Mouse (Mus musculus) layer of hippocampus, adult 9-11 months (tissue): ENCODE results near the gene Itgb7.
A peak's percentile ranks its signal among the peaks of the same experiment; 100 is the strongest.

Experiments used
- DNase-seq: peaks from one replicate; pipeline ENCODE4 v3.0.0; 2022

Itgb7 gene

DNA sequence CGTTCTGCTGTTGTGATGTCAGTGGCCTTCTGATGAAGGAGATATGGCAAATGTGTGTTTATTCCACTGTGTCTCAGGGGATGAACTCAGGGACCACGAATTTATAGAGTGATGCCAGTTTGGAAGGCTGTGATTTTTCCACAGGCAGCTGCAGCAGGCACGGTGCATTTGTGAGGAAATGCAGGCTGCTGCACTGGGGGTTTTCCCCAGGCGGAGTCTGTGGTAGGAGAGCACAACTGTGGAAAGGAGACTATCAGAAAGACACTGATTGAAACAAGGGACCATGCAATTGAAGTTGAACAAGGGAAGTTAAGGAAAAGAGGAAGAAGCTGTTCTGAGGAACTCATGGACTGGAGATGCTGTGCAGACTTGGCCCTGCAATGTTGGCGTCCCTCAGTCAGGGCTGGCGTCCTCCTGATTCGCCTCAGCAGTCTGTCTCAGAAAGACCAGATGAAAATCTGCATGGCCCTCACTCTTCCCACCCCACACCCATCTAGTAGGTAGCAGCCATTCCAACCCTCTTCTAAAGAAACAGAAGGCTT, 39.4 kb downstream of the Itgb7 start:
- no peak for DNase-seq

DNA sequence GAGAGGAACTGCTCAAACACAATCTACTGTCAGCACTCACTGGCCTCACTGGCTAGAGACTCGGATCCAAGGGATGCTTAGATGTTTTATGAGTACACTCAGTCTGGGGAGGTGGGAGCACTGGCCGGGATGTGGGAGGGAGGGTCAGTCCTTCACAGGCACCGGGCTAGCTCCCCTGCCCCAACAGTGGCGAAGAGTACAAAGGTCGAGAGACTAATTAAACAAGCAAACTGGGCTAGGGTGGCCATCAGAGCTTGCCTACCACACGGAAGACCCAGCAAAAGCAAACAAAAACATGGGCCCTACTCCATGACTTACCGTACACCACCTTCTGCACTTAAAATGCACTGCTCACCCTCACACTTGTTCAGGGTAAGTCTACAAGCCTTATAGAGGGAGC, 40.0 kb downstream of the Itgb7 start:
- no peak for DNase-seq

DNA sequence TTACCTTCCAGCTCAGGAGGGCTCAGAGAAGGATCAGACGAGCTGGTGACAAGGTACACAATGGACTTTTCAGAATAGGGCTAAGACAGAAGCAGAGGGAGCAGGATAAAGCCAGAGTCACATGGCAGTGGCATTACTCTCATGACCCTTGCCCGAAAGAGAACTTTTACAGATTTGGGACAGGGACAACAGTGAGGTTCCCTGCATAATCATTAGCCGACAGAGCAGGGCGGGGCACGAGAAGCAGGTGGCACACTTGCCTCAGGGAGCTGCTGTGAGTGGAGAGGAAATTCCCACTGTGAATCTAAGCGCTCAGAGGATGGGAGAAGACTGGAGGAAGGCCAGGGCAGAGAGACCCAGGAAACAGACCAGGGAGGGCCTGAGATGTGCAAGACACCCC, 42.9 kb downstream of the Itgb7 start:
- no peak for DNase-seq

DNA sequence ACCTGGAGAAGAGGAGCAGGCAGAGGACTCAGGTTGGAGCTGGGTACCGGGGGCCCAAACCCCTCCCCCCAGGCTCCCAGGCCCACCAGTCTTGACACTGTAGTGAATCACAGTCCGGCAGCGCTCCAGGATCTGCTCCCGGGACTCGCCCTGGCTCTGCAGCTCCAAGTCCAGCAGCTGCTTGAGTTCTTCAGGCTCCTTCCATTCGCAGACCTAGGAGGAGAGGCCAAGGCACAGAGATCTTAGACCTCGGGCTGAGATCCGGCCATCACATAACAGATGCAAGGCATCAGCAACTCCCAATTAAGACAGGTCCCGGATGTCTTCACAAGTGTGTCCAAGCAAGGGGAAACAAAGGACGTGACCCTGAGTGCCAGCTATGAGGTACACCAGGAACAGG, 43.6 kb downstream of the Itgb7 start:
- DNase-seq, result no peak

DNA sequence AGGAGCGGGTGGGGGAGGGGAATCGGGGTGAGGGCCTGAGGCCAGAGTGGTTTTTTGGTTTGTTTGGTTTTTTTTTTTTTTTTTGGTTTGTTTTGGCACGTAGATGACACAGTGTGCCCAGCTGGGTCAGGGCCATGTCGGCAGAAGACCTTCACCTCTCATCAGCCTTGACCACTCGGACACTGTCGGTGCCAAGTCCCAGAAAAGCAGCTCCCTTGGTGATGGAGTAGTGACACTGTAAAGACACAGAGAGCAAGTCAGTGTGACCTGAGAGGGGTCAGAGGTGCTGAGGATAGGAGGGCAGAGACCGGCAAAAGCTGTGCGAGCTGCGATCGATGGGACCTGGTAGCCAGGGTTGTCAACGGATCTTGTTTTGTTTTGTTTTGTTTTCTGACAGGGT, 45.5 kb downstream of the Itgb7 start:
- no peak for DNase-seq

DNA sequence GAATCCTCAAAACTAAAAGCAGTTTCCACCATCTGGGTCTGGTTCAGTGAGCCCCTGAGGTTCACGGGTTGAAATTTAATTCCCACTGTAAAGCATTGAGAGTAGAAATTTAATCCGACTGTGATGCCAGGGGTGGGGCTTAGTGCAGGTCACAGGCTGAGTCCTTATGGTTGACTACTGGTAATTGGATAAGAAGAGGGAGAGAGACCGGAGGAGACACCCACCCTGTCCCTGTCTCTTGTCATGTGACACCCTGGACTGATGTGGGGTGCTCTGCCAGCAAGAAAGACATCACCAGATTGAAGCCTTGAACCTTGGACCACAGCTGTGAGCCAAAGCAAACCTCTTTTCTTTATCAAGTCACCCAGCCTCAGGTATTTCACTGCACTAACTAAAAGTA, 48.7 kb downstream of the Itgb7 start:
- DNase-seq, result no peak

DNA sequence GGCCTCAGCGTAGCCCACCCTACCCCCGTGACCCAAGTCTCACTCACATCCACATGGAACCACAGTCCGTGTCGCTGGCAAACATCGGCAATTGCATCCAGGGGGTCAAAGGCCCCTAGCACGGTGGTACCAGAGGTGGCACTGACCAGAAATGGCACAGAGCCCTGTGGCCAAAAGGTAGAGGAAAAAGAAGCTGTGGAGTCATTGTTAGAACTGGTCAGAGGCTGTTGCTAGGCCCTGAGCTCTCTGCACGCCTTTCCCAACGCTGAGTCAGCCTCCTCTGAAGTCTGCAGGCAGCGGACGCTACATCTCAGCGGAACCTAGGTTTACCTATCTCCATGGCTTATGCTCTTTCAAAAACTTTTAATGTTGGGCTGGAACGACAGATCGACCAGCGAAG, 51.8 kb downstream of the Itgb7 start:
- DNase-seq, result no peak

DNA sequence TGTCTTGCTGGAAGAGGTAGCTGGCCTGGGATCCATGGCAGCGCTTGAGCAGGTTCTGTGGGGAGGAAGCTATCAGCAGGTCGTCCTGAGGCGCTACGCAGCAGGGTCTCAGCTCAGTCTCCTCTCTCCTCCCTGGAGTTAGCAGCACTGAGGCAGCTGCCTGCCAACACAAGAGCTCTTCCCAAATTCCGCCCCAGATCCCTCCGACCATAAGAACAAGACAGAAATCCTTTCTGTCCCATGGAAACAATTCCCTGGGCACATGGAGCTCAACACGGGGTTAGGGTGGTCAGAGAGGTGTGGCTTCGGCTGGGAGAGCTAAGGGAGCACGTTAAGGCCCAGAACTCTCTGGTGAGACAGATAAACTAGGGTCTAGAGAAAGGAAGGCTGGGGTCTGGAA, 52.6 kb downstream of the Itgb7 start:
- DNase-seq, result no peak

DNA sequence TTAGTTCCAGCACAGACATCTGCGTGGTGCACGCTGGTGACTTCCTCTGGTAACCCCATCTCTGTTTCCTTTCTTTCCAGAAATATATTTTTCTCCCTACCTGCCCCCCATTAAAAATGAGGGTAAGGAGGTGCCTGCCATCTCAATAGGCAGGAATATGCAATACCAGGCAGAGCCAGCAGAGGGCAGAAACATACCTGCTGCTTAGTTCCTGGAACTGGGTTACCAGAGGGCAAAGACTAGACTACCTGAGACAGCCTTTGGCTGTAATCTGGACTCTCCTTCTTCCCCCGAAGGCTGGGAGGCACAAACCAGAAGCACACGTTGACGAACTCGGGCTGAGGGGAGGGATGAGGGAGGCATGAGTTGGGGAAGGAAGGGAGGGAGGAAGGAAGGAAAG, 53.5 kb downstream of the Itgb7 start:
- DNase-seq, result peak; percentile 62

DNA sequence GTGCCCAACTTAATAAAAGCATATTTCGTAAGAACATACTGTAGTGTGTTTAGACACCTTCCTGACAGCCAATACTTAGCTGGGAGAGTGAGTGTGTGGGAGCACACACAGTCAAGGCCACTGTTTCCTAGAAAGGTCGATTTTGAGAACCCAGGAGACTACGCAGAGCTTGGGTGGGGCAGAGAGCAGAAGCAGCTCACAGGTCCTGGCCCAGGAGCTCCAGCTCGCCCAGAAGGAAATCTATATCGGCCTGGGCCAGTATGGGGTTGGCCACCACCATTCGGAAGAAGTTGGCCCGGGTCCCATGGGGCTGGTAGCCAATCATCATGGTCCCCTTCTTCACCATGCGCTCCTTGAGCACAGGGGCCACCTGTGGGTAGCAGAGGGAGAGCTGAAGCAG, 54.3 kb downstream of the Itgb7 start:
- no peak for DNase-seq

DNA sequence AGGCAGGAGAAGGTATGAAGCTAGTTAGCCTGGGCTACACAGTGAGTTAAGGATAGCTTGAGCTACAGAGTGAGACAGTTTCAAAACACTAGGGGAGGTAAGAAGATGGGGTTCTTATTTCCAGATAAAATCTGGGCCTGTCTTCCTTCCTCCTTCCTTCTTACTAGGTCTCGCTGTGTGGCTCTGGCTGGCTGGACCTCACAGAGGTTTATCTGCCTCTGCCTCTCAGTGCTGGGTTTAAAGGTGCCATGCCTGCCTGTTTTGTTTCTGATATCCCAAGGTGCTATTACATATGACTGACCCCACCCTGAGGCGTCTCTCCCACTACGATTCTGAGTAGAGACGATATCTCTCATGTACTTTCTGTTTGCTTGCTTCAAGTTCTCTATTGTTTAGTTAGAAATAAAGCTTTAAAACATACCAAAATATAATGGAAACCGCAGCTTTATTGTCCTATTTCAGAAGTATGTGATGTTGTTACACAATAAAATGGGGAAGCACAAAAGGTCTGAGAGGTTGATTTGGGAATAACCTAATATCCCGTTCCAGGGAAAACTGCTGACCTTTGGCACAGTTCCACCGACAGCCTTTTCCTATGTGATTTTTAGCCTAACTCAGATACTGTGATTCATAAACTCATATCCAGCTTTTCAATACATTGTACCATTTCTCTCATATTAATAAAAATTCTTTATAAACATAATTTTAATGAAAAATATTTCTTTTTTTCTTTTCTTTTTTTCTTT, 55.0 kb downstream of the Itgb7 start:
- no peak for DNase-seq

DNA sequence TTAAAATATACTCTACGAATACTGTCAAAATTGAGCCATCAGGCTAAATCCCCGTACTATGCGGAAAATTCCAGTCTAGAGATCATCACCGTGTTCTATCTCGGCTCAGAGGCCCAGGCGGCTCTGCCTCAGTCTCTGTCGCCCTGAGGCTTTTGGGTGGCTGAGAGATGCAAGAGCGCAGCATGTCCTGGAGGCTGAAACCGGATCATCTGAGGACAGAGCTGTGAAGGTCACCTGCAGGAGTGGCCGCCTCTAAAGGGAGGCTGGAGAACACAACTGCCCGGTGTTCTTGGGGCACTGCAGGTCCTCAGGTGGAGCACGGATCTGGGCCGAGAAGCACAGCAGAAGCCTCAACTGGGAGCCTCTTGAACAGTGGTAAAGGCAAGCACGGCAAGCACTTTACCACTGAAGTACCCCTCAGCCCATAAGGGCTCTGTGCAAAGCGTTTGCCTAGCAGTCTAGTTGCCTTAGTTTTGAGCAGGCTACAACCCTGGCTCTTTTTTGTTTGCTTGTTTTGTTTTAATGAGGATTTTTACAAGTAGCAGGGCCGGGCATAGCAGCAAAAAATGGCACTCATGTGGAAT, 55.9 kb downstream of the Itgb7 start:
- no peak for DNase-seq

DNA sequence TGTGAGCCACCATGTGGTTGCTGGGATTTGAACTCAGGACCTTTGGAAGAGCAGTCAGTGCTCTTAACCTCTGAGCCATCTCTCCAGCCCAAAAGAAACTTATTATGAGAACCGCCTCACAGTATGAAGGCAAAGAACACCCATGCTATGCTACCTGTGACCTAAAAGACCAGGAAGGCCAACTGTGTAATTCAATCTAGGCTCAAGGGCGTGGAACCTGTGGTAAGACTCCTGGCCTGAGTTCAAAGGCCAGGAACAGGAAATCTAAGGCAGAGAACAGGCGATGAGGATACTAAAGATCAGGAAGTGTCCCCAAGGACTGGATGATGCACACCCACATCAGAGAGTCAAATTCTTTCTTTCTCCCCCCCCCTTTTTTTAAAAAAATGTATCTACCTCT, 58.2 kb downstream of the Itgb7 start:
- no peak for DNase-seq

DNA sequence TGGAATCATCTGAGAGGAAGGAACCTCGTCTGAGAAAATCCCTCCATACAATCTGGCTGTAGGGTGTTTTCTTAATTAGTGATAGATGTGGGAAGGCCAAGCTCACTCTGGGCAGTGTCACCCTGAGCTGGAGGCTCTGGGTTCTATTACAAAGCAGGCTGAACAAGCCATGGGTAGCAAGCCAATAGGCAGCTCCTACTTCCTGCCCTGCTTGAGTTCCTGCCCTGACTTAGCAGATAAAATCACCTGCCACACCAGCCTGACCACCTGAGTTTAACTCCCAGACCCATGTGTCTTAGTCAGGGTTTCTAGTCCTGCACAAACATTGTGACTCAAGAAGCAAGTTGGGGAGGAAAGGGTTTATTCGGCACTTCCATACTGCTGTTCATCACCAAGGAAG, 62.7 kb downstream of the Itgb7 start:
- DNase-seq, result no peak

DNA sequence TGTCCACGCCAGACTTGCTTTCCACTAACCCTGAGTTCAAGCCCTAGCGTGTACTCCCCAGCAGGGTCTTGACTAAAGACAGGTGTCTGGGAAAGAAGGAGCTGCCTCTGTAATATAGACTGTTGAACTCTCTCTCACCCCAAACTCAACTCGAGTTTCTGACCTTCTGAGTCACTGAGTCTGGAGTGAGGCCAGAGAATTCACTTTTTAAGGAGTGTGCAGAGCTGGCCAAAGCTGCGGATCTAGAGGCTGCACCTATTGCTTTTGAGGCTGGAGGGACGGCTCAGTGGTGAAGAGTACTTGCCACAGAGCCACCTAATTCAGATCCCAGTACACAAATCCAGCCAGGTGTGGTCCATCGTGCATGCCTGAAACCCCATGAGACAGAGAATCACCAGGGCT, 64.1 kb downstream of the Itgb7 start:
- DNase-seq, result no peak
